Mouse (Mus musculus): ENCODE results near the gene Fxn. TPM values are rescaled to one million over a fixed set of nuclear protein-coding genes. Genes with fewer than 3 reads are reported as not detected.

The Fxn gene
- polyA plus RNA-seq, 1 experiment: 231 TPM

- no peak for TF ChIP-seq GATA1 (IDR thresholded peaks at IDR 0.05; ENCODE audit: low read length)
Measured at GRCm38 (mm10) chr19:24266046-24266830, 14.2 kb downstream of the Fxn start.

GRCm38 (mm10) chr19:24264991-24265390 is 15.4 kb downstream of the Fxn start:
- no peak for TF ChIP-seq GATA1 (IDR thresholded peaks at IDR 0.05; ENCODE audit: low read length)

- TF ChIP-seq GATA1 (IDR thresholded peaks at IDR 0.05; ENCODE audit: low read length): no peak
Measured at GRCm38 (mm10) chr19:24262736-24263135, 17.7 kb downstream of the Fxn start.

GRCm38 (mm10) chr19:24259390-24260351 is 20.7 kb downstream of the Fxn start:
- TF ChIP-seq GATA1 (IDR thresholded peaks at IDR 0.05; ENCODE audit: low read length): no peak

GRCm38 (mm10) chr19:24258368-24258767 is 22.0 kb downstream of the Fxn start:
- TF ChIP-seq GATA1 (IDR thresholded peaks at IDR 0.05; ENCODE audit: low read length): no peak

- TF ChIP-seq GATA1 (IDR thresholded peaks at IDR 0.05; ENCODE audit: low read length): no peak
Measured at GRCm38 (mm10) chr19:24257962-24258361, 22.4 kb downstream of the Fxn start.

GRCm38 (mm10) chr19:24253657-24254260 is 26.6 kb downstream of the Fxn start:
- no peak for TF ChIP-seq GATA1 (IDR thresholded peaks at IDR 0.05; ENCODE audit: low read length)

GRCm38 (mm10) chr19:24251869-24252268 is 28.5 kb downstream of the Fxn start:
- TF ChIP-seq GATA1 (IDR thresholded peaks at IDR 0.05; ENCODE audit: low read length): no peak

- no peak for TF ChIP-seq GATA1 (IDR thresholded peaks at IDR 0.05; ENCODE audit: low read length)
Measured at GRCm38 (mm10) chr19:24243340-24243739, 37.1 kb downstream of the Fxn start.

GRCm38 (mm10) chr19:24241799-24242546 is 38.4 kb downstream of the Fxn start:
- TF ChIP-seq GATA1 (IDR thresholded peaks at IDR 0.05; ENCODE audit: low read length): no peak

GRCm38 (mm10) chr19:24241271-24241670 is 39.1 kb downstream of the Fxn start:
- no peak for TF ChIP-seq GATA1 (IDR thresholded peaks at IDR 0.05; ENCODE audit: low read length)

- TF ChIP-seq GATA1 (IDR thresholded peaks at IDR 0.05; ENCODE audit: low read length): no peak
Measured at GRCm38 (mm10) chr19:24238011-24238410, 42.4 kb downstream of the Fxn start.

GRCm38 (mm10) chr19:24225305-24225696 is 55.1 kb downstream of the Fxn start:
- no peak for TF ChIP-seq GATA1 (IDR thresholded peaks at IDR 0.05; ENCODE audit: low read length)

GRCm38 (mm10) chr19:24224500-24225304 is 55.7 kb downstream of the Fxn start, which contains the start of gene Tjp2:
Gene Tjp2 (minus strand): TSS chr19:24225030.
- TF ChIP-seq GATA1 (IDR thresholded peaks at IDR 0.05; ENCODE audit: low read length): no peak

Data from G1E-ER4 (cell line).